Mouse (Mus musculus) cerebellum, adult (tissue): Measurements from ENCODE around the gene Focad.

ENCODE experiments used
- ATAC-seq: cut with Nextera tagmentation; 2 replicates; pipeline ENCODE4 v1.9.2; 2017; ENCODE audit warnings: mild to moderate bottlenecking, moderate library complexity, mixed read lengths; ENCODE audit not compliant: insufficient number of reproducible peaks, low FRiP score, low TSS enrichment

Focad gene

DNA sequence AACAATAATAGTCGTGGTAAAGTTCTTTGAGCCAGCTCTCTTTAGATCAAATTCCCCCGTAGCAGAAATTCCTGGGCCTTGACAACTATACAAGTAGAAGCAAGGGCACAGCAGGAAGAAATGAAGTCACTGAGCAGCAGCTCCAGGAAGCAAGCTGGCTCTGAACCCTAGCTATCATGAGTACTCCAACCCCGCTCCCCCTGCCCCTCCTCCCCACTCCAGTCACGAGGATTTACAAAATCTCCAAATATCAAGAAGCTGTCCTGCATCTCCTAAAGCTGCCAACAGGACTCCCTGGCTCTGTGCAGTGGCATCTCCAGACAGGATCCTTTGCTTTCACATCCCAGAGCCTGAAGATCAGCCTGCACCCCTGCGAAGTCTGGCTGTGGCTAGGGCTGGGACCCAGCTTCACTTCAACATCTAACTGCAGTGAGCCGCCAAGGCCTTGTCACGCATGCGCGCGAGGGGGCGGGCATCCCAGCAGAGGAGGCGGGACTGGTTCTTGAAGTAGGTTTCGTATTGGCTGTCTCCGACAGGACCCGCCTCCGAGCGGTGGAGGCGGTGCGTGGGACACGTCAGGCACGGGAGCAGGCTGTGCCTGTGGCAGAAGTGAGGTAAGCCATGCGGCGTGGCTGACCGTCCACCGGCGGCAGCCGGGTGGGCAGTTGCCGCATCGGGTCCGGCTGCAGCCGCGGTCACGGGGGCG lies at the start of gene Focad:
Focad (plus strand) TSS at position 568 of the 706 bp plus-strand sequence.
- ATAC-seq: peak; percentile 96

DNA sequence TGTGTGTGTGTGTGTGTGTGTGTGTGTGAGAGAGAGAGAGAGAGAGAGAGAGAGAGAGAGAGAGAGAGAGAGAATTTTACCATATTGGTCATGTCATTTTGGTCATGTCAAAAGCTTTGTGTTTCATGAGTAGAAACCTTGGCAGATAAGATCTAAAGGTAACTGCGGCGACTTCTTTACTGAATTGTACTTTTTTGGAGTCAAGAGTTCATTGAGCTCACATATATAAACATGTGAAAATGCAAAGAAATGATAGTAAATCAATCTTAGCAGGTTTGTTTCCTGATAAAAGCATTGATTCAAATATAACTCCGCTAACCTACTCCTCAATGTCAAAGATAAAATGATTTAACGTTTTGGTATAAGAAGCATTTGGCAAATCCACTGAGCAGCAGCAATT lies 49.3 kb upstream of the Focad start:
- no peak for ATAC-seq

DNA sequence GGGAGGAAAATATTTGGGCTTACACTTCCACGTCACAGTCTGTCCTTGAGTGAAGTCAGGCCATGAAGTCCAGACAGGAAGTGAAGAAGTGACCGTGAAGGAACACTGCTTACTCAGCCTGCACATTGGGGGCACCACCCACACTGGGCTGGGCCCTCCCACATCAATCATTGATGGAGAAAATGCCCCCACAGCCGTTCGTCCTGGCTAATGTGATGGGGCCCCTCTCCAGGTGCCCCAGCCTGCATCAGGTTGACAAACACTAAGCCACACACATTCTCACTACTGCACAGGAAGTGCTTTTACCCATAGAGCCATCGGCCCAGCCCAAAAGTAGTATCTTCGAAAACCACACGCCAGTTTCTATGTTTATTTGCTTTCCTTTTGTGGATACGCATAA lies 48.1 kb upstream of the Focad start:
- ATAC-seq: no peak

DNA sequence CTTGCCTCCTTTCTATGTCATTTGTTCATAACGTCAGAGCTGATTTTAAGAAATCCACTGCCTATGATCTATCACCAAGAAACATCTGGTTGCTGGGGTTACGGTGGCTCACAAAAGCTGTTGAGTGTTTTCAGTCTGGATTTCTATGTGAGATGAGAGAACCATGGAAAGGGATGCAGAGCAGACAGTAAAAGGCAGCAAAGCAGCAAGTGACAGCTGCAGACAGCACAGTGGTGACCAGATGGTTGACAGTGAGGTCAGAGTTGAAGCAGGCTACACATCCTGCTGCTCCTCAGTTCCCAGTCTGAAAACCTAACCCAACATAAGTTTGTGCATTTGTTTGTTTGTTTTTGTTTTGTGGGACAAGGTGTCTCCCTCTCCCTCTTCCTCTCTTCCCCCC lies 19.0 kb upstream of the Focad start:
- ATAC-seq: no peak

DNA sequence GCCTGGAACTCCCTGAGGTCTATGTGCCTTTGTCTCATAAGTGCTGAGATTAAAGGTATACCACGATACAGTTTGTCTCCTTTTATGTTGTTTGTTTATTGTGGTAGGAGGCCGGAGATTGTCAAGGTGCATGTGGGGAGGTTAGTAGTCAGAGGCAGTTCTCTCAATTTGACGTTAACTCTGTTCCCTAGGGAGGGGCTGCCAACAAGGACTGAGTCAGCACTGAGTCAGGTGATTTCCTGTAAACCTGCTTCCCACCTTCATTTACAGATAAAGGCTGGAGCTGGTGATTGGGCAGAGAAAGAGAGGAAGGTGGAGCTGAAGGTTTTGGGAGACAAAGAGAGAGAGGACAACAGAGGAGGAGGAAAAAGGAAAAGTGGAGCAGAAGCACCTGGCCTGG lies 15.4 kb upstream of the Focad start:
- no peak for ATAC-seq

DNA sequence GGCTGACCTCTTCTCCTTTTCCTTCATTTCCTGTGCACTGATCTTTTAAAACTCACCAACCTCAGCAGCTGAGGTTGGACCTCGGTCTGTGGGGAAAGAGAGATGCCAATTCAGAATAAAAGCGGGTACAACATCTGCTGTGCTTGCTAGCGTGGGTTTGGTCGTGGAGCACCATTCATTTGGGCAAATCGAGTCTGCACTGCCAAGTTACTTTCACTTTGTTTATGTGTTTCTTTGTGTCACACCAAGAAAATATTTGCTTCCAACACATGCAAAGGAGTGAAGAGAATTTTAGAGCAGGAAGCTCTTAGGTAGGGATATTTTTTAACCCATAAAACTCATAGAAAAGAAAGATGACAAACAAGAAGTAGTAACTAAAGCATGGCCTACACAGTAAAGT lies 13.0 kb upstream of the Focad start:
- no peak for ATAC-seq

DNA sequence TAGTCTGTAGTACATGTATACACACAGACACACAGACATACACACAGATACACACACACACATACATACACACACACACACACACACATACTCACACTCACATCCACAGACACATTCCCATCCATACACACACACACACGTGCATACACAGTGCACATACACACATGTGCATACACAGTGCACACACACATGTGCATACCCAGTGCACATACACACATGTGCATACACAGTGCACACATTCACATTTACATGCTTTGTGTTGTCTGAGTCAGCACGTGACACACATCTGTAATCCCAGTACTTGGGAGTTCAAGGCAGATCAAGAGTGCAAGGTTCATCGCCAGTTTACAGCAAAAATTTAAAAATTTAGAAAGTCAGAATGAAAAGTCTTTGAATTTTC lies 12.5 kb upstream of the Focad start:
- ATAC-seq: no peak

DNA sequence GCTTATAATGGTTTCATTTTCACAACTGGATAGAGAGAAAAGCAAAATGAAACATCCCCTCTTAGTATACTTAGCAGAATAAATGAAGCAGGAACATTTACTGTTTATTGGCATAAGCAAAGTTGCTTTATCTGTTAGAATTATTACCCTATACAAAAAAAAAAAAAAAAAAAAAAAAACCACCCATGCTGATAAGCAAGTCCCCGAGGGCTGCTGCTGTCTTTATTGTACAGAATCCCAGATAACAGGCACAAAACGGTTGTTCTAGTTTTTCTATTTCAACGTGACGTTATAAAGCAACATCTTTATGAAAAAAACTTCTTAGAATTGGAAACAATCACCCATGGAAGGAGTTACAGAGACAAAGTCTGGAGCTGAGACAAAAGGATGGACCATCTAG lies 12.0 kb upstream of the Focad start:
- ATAC-seq: no peak

DNA sequence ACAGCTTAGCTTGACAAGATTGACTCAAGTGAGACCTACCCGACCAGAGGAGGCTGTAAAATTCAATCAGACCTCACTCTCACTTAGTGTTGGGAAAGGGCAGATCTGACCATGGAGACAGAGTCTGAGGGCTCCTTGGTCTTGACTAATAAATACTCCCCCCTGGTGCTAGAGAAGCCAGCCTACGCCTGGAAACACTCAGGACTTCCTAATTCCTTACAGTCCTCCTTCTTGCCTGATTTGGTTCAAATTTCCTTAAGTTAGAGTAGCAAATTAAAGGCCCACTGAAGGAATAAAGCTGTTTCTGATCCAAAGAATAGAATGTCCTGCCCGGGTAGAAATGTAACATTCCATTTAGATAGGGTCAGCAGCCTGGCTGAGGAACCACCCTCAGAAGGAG lies 10.6 kb upstream of the Focad start:
- ATAC-seq: no peak

DNA sequence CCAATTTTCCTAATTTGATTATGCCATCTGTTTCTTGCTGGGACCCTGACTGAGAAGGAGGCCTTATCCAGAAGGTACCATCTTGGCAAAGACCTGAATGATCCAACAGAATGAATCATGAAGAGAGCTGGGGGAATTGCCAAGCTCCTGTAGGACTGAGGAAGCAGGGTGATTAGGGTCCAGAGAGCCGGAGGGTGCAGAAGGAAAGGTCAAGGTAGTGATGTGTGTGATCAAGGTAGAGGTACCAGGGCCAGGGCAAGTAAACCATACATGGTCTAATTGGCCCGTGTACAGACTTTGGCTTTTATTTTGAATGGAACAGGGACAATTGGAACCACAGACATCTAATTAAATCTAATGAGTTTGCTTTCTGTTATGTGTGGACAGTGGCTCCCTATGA lies 4.1 kb upstream of the Focad start:
- ATAC-seq: peak; percentile 43

DNA sequence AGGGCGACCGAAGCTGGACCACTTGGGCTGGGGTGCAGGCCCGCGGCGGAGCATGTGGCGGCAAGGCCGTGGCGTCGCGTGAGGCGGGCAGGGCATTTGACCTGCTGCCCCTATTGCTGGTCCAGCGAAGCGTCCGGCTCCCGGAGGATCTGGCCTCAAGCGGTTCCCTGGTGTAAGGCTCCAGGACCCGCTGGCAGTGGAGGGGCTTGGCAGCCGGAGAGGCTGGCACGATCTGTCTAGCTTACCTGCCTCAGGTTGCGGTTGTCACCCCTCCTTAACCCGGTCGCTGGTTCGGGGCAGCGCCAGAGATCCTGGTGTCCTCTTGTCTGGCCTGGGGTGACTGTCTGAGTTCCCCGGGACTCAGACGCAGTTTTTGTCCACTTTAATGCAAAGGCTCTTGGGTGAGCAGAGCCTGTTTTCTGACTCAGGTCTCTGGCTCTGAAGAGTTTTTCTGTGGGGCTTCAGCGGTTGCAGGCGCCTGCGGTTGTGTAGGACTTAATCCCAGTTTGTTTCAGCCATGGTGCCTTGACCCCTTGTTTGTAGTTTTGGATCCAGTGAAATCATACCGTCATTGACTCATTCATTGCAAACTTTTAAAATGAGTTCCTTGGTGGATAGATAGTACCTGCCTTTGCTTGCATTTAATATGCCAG lies 465 bp downstream of the Focad start:
- peak; percentile 64 for ATAC-seq

DNA sequence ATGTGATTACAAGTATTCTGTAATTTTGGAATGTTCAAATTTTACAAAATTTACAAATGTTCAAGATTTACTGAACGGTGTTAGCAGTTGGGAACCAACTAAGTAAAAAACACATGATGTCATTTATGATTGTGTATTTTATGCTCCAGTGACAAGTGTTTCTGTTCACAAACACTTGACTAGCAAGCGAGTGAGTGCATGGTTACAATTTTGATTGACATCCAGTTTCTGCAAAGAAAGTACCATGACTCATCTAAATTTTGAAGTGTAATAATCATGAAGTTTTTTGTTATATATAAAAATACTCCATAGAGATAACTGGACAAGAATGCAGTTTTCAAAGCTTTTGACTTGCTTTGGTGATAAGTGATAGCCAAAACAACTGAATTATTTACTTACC lies 1.3 kb downstream of the Focad start:
- ATAC-seq: no peak

DNA sequence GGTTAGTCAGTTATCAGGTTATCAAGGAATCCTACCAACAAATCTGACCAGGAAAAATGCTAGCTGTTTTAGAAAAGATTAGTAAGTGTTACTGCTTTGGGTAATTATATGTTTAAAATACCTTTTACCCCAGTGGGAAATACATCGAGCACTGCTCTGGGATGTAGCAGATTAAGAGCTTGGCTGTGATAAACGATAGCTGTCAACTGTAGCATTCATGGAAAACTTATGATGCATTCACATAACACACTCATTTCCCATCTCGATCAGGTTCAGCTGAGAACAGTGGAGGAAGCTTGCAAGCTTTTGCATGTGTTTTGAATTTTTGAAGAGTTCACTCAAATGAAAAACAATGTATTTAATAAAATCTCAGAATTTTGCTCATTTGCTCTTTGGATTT lies 14.2 kb downstream of the Focad start:
- ATAC-seq: no peak

DNA sequence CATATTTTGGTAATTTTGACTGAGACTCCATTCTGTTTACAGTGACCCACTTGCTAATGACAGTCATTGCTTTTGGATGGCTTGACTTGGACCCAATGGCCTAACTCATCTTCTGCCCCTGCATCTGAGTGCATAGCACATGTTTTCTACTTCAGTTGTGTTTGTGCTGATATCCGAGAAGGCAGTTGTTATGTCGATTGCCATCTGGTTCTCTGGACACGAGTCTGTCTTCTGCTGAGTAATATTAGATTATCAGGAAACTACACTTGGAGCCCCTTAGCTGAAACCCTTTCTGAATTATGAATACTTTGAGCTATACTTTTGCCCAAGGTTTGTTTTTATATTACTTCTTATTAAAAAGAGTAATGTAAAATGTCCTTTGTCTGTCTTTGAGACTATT lies 22.9 kb downstream of the Focad start:
- no peak for ATAC-seq

DNA sequence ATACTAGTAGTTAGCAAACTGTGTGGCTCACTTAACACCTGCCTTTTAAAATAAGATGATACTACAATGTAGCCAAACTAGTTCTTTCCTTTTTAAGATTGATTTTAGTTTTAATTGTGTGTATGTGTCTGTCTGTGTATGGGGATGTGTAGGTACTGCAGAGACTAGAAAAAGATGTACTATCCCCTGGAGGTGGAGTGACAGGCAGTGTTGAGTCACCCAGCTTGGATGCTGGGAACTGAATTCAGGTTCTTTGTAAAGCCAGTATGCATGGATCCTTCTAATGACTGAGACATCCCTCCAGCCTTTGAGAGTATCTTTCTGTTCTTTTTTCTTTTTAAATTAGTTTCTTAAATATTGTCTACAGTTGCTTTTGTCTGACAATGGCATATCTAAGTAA lies 23.5 kb downstream of the Focad start:
- ATAC-seq: no peak

DNA sequence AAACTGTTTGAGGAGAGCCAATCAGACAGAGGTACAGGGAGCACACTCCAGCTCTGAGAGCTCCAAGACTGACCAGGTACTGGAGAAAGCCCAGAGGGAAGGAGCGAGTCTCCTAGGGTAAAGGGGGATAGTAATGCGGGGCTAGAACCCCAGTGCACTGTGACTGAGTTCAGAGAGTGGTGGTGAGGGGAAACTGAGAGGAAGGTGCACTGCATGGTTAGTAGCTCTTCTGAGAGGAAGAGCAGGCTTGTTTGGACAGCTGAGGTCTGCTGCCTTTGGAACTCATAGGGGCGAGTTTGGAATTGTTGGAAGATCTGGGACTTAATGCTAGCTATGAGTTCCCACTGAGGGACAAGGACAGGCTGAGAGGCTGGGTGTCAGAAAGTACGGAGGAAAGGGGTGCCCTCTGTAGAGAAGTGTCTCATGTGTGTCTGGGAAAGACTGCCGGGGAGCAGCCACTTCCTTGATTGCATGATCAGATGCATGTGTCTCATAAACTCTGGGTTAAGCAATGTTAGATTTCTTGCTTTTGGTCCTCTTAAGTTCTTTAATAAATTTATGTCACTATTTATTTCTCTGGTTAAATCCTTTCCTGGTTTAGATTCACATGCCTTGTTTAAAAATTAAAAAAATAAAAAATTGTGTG lies 24.4 kb downstream of the Focad start:
- ATAC-seq: no peak

DNA sequence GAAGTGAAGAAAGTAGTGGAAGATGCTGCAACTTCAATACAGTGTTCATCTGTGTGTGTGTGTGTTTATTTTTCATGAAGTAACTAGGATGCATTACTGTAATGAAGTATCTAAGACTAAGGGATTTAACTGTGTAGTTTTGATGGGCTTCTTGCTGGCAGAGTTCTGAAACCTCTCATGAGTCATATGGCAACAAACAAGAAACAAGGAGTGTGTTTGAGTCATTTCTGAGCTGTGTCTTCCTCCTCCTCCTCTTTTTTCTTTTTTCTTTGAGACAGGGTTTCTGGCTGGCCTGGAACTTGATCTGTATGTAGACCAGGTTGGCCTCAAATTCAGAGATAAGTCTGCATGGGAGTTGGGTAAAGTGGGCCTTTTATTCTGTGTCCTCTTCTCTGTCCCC lies 25.7 kb downstream of the Focad start:
- no peak for ATAC-seq

DNA sequence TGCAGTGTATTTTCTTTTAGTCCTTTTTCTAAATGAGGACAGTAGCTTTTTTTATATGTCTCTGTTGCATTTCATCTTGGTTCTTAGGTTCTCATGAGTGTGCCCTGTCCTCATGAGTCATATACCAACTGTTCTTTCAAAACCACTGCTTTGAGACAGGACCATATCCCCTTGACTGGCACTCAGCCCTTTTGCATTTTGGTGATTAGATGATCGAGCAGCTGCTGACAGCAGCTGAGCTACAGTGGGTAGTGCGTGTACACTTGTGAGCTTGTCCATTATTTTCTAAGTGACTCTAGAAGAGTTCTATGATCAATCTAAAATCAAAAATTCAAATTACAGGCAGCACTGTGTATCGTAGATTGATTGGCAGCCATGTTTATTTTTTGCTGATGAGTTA lies 28.0 kb downstream of the Focad start:
- ATAC-seq: no peak

DNA sequence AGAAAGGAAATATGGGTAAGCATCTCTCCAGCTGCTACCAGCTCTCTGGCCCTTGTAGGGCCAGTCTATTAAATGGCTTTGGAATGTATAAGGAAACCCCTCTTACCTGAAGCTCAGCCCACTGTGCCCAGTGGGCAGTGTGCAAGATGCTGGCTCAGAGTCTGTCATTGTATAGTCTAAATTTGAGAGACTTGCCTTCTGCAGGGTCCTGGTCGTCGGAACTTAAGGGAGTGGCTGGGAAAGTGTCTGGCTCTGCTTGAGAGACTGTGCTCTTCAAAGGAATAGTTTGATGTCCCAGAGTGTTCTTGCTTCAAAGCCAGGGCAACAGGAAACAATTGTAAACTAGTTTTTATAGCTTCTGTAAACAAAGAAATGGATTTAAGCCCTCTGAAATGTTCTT lies 41.5 kb downstream of the Focad start:
- no peak for ATAC-seq

DNA sequence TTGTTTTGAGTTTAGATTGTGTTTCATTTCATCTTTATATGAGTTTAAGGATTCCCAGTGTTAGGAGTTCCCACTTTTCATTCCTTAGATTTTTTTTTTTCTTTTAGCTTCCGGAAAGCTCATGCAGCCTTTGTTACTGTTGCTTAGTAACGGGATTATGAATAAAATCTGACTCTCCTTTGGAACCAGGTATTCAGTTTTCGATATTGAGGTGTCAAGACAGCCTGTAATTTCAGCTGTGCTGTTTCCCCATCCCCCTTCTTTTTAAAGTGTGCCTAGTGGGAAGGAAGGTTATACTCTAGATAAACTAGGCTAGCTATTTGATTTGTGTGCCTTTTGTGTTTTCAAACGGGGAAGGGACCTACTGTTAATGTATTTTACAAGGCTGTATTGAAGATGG lies 42.1 kb downstream of the Focad start:
- no peak for ATAC-seq

DNA sequence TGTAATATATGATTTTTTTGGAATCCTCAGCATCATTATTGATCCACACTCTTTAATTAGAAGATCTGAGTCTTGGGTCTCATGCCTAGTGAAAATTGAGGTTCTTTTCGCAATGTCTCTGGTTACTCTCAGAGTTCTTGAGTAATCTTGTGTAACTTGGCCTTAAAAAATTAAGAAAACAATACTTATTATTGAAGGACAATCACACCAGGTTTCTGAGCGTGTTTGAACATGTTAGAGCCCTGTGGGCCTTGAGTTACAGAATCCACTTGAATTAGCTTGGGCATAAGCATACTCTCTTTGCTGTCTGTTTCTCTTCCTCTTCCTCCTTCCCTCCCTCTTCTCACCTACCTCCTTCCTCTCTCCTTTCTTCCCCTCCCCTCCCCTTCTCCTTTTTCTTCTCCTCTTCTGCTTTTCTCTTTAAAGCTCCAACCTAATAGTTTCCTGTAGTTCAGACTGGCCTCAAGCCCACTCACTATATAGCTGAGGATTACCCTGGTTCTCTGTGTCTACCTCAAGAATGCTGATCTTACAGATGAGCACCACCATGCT lies 44.0 kb downstream of the Focad start:
- ATAC-seq: no peak

DNA sequence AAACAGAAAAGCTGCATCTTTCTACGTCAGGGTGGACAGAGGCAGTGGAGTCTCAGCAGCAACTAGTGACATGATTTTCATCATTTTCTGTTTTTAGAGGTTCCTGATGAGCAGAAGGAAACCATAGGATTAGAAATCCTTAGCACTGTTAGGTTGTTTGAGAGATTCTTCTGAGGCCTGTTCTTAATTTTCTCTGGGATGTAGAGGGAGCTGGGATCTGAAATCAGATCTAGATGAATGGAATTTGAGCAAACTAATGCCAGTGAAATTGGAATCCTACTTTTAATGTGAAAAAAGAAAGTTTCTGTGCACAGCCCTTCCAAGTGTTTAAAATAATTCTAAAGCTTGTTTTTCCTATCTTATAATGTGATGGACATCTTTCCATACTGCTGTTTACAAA lies 55.0 kb downstream of the Focad start:
- ATAC-seq: no peak
